Mouse (Mus musculus) lung, embryonic 16.5 days (tissue): ENCODE data around the gene Morf4l1. TPM values are rescaled to one million over a fixed set of nuclear protein-coding genes. Genes with fewer than 3 reads are reported as not detected.

Experiments used
- ATAC-seq: fragments of 200-750 bp; cut with Nextera tagmentation; 2 replicates; pipeline ENCODE4 v1.8.0; 2017; ENCODE audit warnings: low read depth, mild to moderate bottlenecking, moderate library complexity
- H3K27ac ChIP-seq: fragments of 300-500 bp; sonication (generic); 2 replicates; pipeline ENCODE4 v1.5.1; 2014; ENCODE audit warnings: mild to moderate bottlenecking, control low read depth, low read length
- H3K27me3 ChIP-seq: fragments of 300-500 bp; sonication (generic); 2 replicates; pipeline ENCODE4 v1.6.1; 2014; ENCODE audit warnings: low read depth, low read length, mixed read lengths; ENCODE audit not compliant: control insufficient read depth, insufficient read depth
- H3K36me3 ChIP-seq: fragments of 300-500 bp; sonication (generic); 2 replicates; pipeline ENCODE4 v1.6.1; 2014; ENCODE audit warnings: low read length; ENCODE audit not compliant: control insufficient read depth, insufficient read depth
- H3K4me1 ChIP-seq: fragments of 300-500 bp; sonication (generic); replicated peaks from 2 replicates; pipeline ENCODE4 v1.6.1; 2014; ENCODE audit warnings: low read length, mixed read lengths; ENCODE audit not compliant: control insufficient read depth, insufficient read depth
- H3K4me2 ChIP-seq: fragments of 300-500 bp; sonication (generic); 2 replicates; pipeline ENCODE4 v1.6.1; 2014; ENCODE audit warnings: low read depth, low read length, control low read depth
- H3K4me3 ChIP-seq: fragments of 300-500 bp; sonication (generic); 2 replicates; pipeline ENCODE4 v1.5.1; 2014; ENCODE audit warnings: mild to moderate bottlenecking, low read length, control low read depth
- H3K9ac ChIP-seq: fragments of 300-500 bp; sonication (generic); 2 replicates; pipeline ENCODE4 v1.6.1; 2014; ENCODE audit warnings: low read length, control low read depth
- H3K9me3 ChIP-seq: fragments of 300-500 bp; sonication (generic); 2 replicates; pipeline ENCODE4 v1.6.1; 2016; ENCODE audit warnings: low read length; ENCODE audit not compliant: control insufficient read depth
- whole genome bisulfite sequencing: fragments of 180-500 bp; shearing (Covaris S2); extraction: QIAGEN DNeasy Blood & Tissue Kit; methylation state at CpG from one replicate; pipeline ENCODE4 v1.1.7; 2014; 5-methylcytosine and 5-hydroxymethylcytosine counted together
- polyA plus RNA-seq: library from polyadenylated mRNA; unstranded; fragments of >200 nt; fragmentation: Nextera tagmentation; extraction: Ambion mirVana; gene quantifications from 2 replicates; pipeline ENCODE4 v1.2.1, GENCODE M21; 2015

Morf4l1 gene
- polyA plus RNA-seq, 1 experiment from 2014 or later, result 424 TPM

DNA sequence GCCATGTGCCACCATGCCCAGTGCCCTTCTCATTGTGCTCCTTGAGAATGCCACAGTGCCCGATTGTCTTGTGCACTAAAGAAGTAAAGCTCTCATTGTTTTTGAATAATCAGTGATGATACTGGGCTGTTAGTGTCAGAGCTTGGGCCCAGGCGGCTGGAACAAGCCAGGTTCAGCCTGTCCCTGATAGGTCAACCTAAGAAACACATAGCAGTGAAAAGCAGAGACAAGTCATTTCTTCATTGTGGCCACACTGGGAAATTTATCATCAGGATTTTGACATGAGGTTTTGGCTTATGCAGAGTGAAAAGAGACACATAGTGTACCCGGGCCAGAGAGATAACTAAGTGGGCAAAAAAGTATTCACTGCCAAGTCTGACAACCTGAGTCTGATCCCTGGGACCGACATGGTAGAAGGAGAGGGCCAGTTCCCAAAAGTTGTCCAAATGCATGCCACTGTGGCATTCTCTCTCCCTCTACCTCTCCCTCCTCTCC lies 7.7 kb upstream of the Morf4l1 start:
- Histone ChIP-seq H3K27ac (no peak overlapping the region), H3K4me3 (no peak overlapping the region), H3K9ac (no peak overlapping the region), H3K4me1 (peaks cover 3% of the 10 kb centered on the region; the same call in 1 of the 2 replicates), H3K27me3 (no peaks in the 10 kb centered on the region), H3K9me3 (no peaks in the 10 kb centered on the region), H3K4me2 (no peak overlapping the region), H3K36me3 (no peaks in the 10 kb centered on the region)
- 73% methylated on average over 4 of the region's 4 CpGs for WGBS
- no peak for ATAC-seq

DNA sequence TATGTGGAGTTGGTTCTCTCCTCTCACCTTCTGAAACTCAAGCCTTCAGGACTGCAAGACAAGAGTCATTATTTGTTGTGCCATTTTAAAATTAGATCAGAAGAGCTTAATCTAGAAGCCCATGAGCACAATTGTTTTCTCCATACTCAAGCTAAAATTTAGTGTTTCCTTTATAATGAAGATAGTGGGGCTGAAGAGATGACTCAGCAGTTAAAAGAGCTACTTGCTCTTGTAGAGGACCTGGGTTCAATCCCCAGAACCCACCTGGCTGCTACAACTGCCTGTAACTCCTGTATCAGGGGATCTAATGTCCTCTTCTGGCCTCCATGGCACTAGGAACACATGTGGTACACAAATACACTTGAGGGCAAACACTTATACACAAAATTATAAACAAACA lies 2.7 kb upstream of the Morf4l1 start:
- ATAC-seq, result no peak
- no peak overlapping the region for H3K4me2 ChIP-seq

DNA sequence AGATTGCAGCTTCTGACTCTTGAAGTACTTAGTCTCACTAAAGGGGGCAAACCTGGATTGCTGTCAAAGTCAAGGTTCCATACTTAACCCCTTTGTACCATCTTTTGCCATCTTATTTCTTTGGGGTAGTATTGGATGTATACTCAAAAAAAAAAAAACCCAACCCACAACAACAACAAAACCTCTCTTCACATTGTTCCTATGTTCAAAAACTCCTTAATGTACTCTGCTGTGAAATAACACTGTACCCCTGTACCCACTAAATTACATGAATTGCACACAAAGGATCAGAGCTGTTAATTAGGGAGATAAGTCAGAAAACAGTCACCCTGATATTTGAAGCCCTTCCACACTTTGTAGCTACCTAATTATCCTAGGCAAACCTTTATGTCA lies 730 bp upstream of the Morf4l1 start:
- H3K27ac ChIP-seq, result no peak overlapping the region
- H3K36me3 ChIP-seq, result no peaks in the 10 kb centered on the region
- H3K9ac ChIP-seq, result peak overlapping the region; percentile 66
- ATAC-seq, result no peak
- no peaks in the 10 kb centered on the region for H3K9me3 ChIP-seq
- peak overlapping the region; percentile 92 for H3K4me3 ChIP-seq
- no peaks in the 10 kb centered on the region for H3K27me3 ChIP-seq
- peak overlapping the region; percentile 80 for H3K4me2 ChIP-seq
- H3K4me1 ChIP-seq, result peaks cover 12% of the 10 kb centered on the region

More for the DNA sequence above, 2.7 kb upstream of the Morf4l1 start:
- H3K36me3 ChIP-seq, result no peaks in the 10 kb centered on the region
- no peaks in the 10 kb centered on the region for H3K27me3 ChIP-seq
- H3K27ac ChIP-seq, result no peak overlapping the region
- H3K9me3 ChIP-seq, result no peaks in the 10 kb centered on the region
- H3K9ac ChIP-seq, result no peak overlapping the region
- no peak overlapping the region for H3K4me3 ChIP-seq
- H3K4me1 ChIP-seq, result peaks cover 6% of the 10 kb centered on the region

DNA sequence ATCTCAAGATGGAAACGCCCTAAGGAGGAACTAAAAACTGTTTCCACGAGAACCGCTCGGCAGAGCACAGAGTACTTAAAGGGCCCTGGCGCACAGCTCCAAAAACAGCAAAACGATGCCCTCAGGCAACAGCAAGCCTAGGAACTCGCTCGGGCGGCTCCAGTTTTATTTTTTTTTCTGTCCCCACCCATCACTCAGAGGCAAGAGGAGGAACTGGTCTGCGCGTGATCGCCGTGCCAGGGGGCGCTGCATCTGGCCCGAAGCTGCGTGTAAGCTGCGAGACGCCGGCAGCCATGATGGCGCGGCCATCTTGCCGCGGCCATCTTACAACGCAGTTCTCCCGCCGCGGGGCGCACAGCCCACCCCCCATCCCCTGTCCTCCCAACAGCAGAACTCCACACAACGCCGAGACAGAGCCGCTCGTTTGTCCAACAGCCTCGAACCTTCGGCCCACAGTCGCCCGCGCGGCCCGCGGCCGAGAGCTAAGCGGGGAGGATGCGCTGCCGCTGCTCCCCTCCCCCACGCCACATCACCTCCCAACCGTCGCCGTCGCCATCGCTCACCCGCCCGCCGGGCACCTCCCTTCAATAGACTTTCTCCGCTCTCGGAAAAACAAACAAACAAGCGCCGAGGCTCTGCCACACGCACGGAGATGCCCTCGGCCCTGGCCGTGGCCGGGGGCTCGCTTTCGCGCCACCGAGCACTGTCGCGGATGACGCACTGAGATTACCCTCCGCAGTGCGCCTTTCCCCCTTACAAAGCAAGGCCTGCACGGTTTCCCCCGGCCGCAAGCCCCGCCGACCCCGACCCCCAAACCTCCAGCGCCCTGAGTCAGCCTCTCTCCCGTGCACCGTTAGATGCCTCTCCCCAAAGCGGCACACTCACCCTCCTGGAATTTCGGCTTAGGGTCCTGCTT lies 665 bp downstream of the Morf4l1 start:
- ATAC-seq, result peak; percentile 82
- Histone ChIP-seq H3K4me1 (peaks cover 12% of the 10 kb centered on the region), H3K9ac (peak overlapping the region; percentile 97), H3K4me2 (peak overlapping the region; percentile 96), H3K27me3 (no peaks in the 10 kb centered on the region), H3K27ac (peak overlapping the region; percentile 99), H3K4me3 (peak overlapping the region; percentile 92), H3K36me3 (no peaks in the 10 kb centered on the region), H3K9me3 (no peaks in the 10 kb centered on the region)
- WGBS, result under 1% methylated on average over 82 of the region's 82 CpGs

DNA sequence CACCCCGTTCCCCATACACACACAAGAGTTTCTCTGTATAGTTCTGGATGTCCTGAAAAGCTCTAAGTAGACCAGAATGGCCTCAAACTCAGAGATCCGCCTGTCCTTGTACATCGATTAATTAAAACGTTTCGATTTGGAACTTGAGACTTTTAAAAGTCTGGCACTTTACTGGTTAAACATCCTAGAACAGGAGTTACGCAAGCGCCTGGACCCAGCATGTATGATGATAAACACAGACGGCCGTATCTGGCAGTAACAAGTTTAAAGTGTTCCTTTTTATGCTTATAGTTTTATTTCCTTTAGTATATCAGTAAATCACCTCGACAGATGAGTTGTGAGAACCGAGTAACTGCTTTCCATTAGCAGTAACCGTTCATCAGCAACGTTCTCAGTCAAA lies 1.4 kb downstream of the Morf4l1 start:
- H3K9ac ChIP-seq, result peak overlapping the region; percentile 97
- no peaks in the 10 kb centered on the region for H3K36me3 ChIP-seq
- H3K9me3 ChIP-seq, result no peaks in the 10 kb centered on the region
- no peaks in the 10 kb centered on the region for H3K27me3 ChIP-seq
- WGBS, result under 1% methylated on average over 13 of the region's 13 CpGs
- peaks cover 12% of the 10 kb centered on the region for H3K4me1 ChIP-seq
- peak overlapping the region; percentile 92 for H3K4me3 ChIP-seq
- peak overlapping the region; percentile 99 for H3K27ac ChIP-seq
- H3K4me2 ChIP-seq, result peak overlapping the region; percentile 96
- ATAC-seq, result no peak

DNA sequence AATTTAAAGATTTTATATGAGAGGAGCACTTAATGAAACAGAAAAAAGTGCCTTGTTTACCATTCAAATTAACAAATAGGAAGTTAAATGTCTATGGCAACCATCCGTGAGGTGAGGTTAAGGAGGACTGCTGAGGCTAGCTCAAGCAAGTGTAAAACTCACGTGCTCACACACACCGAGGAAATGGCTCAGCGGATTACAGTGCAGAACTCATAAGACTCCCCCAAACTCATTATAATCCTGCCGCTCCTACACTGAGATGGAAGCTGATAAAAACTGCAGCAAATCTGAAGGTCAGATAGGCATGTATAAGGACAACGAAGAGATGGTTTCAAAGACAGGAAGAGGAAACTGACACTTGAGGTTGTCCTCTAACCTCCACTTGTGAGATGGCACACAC lies 5.2 kb downstream of the Morf4l1 start:
- Histone ChIP-seq H3K27ac (no peak overlapping the region), H3K27me3 (no peaks in the 10 kb centered on the region), H3K4me1 (peaks cover 12% of the 10 kb centered on the region), H3K9ac (no peak overlapping the region), H3K4me2 (no peak overlapping the region), H3K4me3 (no peak overlapping the region), H3K36me3 (peaks cover 6% of the 10 kb centered on the region; the same call in 1 of the 2 replicates), H3K9me3 (no peaks in the 10 kb centered on the region)
- WGBS, result 75% methylated on average over 6 of the region's 6 CpGs
- no peak for ATAC-seq

DNA sequence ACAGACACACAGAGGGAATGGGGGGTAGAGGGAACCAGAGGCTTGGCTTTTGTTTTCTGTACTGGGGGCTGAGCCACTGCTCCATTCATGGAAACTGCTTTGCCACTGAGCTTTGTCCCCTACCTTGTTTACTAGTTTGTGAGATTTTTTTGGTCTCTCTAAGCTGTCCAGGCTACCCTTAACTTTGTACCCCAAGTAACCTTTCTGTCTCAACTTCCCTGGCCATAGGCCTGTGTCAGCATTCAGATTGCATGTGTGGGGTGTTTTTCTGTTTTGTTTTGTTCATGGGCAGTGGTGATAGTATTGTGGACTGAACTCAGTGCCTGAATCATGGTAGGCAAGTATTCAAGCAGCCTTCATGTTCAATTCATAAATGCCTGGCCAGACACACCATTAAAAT lies 6.3 kb downstream of the Morf4l1 start:
- H3K4me1 ChIP-seq, result peaks cover 12% of the 10 kb centered on the region
- H3K27ac ChIP-seq, result no peak overlapping the region
- H3K4me3 ChIP-seq, result no peak overlapping the region
- no peaks in the 10 kb centered on the region for H3K27me3 ChIP-seq
- no peak overlapping the region for H3K9ac ChIP-seq
- peaks cover 9% of the 10 kb centered on the region for H3K36me3 ChIP-seq
- ATAC-seq, result no peak
- H3K9me3 ChIP-seq, result no peaks in the 10 kb centered on the region
- no peak overlapping the region for H3K4me2 ChIP-seq

DNA sequence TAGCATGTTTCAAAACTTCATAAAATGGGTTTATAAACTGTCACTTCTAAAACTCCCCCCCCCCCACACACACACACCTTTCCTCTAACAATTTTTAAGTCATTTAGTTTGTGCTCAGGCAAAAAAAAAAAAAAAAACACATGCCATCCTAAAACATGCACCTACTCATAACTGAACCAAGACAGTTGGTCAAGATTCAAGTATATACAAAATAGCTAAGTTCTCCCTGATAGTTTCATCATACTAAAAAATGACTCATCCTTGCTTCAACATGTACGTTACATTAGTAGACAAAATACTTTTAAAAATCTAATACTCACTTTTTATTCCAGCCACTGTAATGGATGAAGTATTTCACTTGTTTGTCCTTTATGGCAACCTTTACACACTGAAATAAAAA lies 7.7 kb downstream of the Morf4l1 start:
- Histone ChIP-seq H3K27ac (no peak overlapping the region), H3K4me3 (no peak overlapping the region), H3K36me3 (peaks cover 18% of the 10 kb centered on the region), H3K27me3 (no peaks in the 10 kb centered on the region), H3K4me2 (no peak overlapping the region), H3K4me1 (peaks cover 5% of the 10 kb centered on the region; the same call in 1 of the 2 replicates), H3K9ac (no peak overlapping the region), H3K9me3 (no peaks in the 10 kb centered on the region)
- WGBS, result 79% methylated on average over 1 of the region's 1 CpGs
- ATAC-seq, result no peak

DNA sequence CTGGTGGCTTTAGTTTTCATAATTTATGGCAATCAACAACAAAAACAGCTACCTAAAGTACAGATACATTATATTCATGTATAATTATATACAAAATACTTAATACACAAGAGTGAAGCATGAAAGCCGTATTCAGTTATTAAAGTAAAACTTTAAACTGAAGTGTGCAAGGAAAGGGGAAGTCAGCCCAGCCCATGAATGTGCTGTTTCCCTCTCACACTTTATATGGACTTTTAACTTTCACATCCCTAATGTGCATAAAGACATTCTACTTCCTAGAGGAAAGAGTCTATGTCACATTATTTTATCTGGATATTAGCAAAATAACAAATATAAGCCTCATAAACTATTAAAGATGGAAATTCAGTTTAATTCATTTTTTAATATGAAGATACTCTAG lies 9.1 kb downstream of the Morf4l1 start:
- ATAC-seq, result no peak

More for the DNA sequence above, 9.1 kb downstream of the Morf4l1 start:
- Histone ChIP-seq H3K36me3 (peaks cover 28% of the 10 kb centered on the region), H3K4me2 (no peak overlapping the region), H3K27me3 (no peaks in the 10 kb centered on the region), H3K27ac (no peak overlapping the region), H3K4me3 (no peak overlapping the region), H3K4me1 (no peaks in the 10 kb centered on the region), H3K9ac (no peak overlapping the region), H3K9me3 (no peaks in the 10 kb centered on the region)
- 94% methylated on average over 1 of the region's 1 CpGs for WGBS
